Mouse (Mus musculus): ENCODE results near the gene Suv39h1. TPM values are rescaled to one million over a fixed set of nuclear protein-coding genes. Genes with fewer than 3 reads are reported as not detected.

Gene Suv39h1
- 10 to 100 TPM; 29.7 to 33.9 TPM for total RNA-seq (2023)

DNA sequence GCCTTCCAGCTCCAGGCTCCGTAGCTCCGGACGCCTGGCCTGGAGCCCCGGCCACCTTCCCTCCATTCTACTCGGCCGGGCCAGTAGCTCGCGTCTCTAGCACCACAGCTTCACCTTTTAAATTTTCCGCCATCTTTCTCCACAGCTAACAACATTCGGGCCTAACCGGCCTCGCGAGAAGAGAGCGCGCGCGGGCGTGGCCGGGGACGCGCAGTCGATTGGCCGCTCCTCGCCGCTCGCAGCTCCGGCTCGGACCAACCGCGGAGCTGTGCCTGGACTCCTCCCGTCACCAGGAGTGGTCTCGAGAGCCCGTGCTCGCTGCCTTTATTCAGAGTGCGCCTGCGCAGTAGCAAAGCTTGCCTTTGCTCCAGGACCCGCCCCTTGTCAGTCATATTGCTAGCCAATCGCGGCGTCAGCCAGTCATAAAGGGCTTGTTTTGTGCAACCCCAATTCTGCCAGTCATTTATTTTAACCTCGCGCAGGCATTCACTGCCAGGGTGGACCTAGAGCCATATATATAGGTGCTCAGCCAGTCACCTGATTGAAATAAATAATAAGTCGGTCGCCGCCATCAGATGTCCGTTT is at the start of gene Suv39h1:
Gene Suv39h1, minus strand, starts transcription at position 331 of the 585 bp plus-strand sequence.

DNA sequence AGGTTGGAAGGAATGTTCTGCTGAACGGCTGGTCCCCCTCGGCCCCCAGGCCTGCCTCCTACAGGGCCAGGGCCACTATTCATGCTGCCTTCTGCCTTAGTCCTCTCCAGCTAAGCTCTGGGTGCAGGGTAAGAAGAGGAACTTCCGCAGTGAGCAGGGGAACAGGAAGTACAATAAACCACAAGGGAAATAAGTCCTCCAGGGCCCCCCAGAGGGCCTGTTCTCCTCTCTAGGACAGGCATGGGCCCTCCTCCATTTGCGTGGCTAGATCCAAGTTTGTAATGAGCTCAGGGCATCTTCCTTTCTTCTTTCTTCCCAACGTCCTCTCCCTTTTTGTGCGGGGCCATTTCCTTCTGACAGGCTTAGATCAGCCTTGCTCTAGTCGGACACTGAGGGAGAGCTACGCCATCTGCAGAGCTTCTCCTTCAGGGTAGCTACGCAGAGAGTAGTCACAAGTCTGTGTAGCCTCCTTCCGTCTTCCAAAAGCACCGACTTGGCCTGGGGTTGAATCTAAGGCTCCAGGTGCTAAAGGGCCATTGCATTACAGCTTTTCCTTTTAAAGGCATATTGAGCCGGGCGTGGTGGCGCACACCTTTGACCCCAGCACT is 15.9 kb upstream of the Suv39h1 start, which contains the start of gene Was:
Gene Was, minus strand, starts transcription at position 153 of the 608 bp plus-strand sequence.

DNA sequence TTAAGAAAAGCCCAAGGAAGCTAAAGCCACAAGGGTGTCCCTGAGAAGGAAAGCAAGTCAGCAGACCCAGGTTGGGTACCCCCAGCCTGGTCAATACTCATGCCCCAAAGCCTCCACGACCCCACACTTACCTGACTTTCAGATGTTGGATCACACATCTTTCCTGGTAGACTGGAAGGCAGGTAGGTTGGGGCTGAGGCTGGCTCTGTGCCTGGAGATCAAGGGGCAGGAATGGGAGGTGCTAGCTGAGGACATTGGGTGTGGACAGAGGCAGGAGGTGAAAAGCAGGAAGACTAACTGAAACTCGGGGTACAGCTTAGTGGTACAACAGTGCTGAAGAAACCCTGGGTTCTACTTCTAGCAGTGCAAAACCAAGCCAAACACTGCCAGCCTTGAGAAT is 56.3 kb downstream of the Suv39h1 start, which contains the start of gene Glod5:
Gene Glod5, minus strand, starts transcription at position 207 of the 400 bp plus-strand sequence.

Other genes with a start within 250 kb of the Suv39h1 start
- gene Otud5, start 233.4 kb downstream of the Suv39h1 start, total RNA-seq (2023) = 100 to 1,000 TPM; 180 to 210 TPM
- gene Pim2, start 196.5 kb downstream of the Suv39h1 start, total RNA-seq (2023) = 10 to 100 TPM; 35.7 to 59.2 TPM
- 10 to 100 TPM; 30.9 to 34.8 TPM for gene Slc35a2, start 190.7 kb downstream of the Suv39h1 start, total RNA-seq (2023)
- 100 to 1,000 TPM; 121 to 128 TPM for gene Pqbp1, start 175.5 kb downstream of the Suv39h1 start, total RNA-seq (2023)
- gene Timm17b, start 175.4 kb downstream of the Suv39h1 start, total RNA-seq (2023) = 10 to 100 TPM; 59.7 to 62.1 TPM
- not detected for gene Gm10491, start 166.9 kb downstream of the Suv39h1 start, total RNA-seq (2023)
- not detected for gene Gm10490, start 165.2 kb downstream of the Suv39h1 start, total RNA-seq (2023)
- gene Pcsk1n, start 154.9 kb downstream of the Suv39h1 start, total RNA-seq (2023) = not detected
- gene Eras, start 146.2 kb downstream of the Suv39h1 start, total RNA-seq (2023) = not detected
- gene Hdac6, start 126.9 kb downstream of the Suv39h1 start, total RNA-seq (2023) = 10 to 100 TPM; 21.5 to 23.6 TPM
- gene Gata1, start 96.7 kb downstream of the Suv39h1 start, total RNA-seq (2023) = not detected
- gene Glod5, start 56.3 kb downstream of the Suv39h1 start, total RNA-seq (2023) = not detected
- gene Was, start 15.7 kb upstream of the Suv39h1 start, total RNA-seq (2023) = 100 to 1,000 TPM; 133 to 139 TPM
- gene Wdr13, start 58.1 kb upstream of the Suv39h1 start, total RNA-seq (2023) = 10 to 100 TPM; 33.3 to 45.5 TPM
- gene Rbm3, start 71.1 kb upstream of the Suv39h1 start, total RNA-seq (2023) = 100 to 1,000 TPM; 511 to 604 TPM
- gene Tbc1d25, start 101.4 kb upstream of the Suv39h1 start, total RNA-seq (2023) = 10 to 100 TPM; 20.6 to 27.3 TPM
- 10 to 100 TPM; 33.2 to 42.0 TPM for gene Ebp, start 118.8 kb upstream of the Suv39h1 start, total RNA-seq (2023)
- not detected for gene Porcn, start 131.8 kb upstream of the Suv39h1 start, total RNA-seq (2023)
- gene Ftsj1, start 177.6 kb upstream of the Suv39h1 start, total RNA-seq (2023) = 10 to 100 TPM; 17.6 to 21.2 TPM
- not detected for gene Slc38a5, start 196.4 kb upstream of the Suv39h1 start, total RNA-seq (2023)